Mouse (Mus musculus) bone marrow macrophage, adult 2 months (primary cell): ENCODE data around the gene D130043K22Rik.

Experiments used
- CTCF ChIP-seq: IDR thresholded peaks from 2 replicates; pipeline ENCODE4 v1.5.1; 2012; ENCODE audit warnings: low read depth, mild to moderate bottlenecking, low read length, moderate library complexity
- POLR2A ChIP-seq: IDR thresholded peaks from 2 replicates; pipeline ENCODE4 v1.6.1; 2012; ENCODE audit warnings: mild to moderate bottlenecking, low read depth, low read length, borderline replicate concordance

GRCm38 (mm10) chr13:24879359-24880040, 34.6 kb downstream of the D130043K22Rik start:
- TF ChIP-seq CTCF: no peak
- no peak for TF ChIP-seq POLR2A
